41 mouse cellular contexts compared by ENCODE assay signal in the genomic region with DNA sequence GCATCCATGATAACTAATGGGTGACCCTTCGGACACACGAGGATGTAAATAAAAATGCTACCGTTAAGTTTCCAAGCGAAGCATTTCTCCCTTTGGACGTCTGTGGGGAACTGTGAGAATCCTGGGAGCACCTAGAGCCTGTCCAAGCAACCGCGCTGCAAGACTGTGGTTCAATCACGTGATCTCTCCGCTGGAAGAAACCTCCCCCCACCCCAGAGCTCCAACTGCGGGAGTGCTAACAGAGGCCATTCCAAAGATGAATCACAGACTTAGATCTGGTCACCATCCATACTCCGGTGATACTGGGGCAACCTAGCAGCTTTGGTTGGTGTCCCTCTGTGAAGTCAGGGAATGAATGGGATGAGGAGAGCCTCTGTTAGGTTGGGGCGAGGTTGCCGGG. TPM values are rescaled to one million over a fixed set of nuclear protein-coding genes. Genes with fewer than 3 reads are reported as not detected.
"Had no signal": no experiment of that assay in that cellular context is flagged by ENCODE, and none has a peak within 500 bp of the region (broad histone marks: within the 10 kb centered on the region; RNA-seq: fewer than 3 reads in every experiment).

No protein-coding gene starts in this region.

- H3K36me3 ChIP-seq: heart, embryonic 10.5 days; heart, embryonic 12.5 days; heart, embryonic 15.5 days; hindbrain, embryonic 13.5 days; hindbrain, embryonic 15.5 days; kidney, embryonic 15.5 days; limb, embryonic 10.5 days; limb, embryonic 12.5 days had no signal

- H3K4me3 ChIP-seq: heart, adult 2 months; heart, embryonic 10.5 days; heart, embryonic 12.5 days; heart, embryonic 15.5 days; hindbrain, embryonic 13.5 days; hindbrain, embryonic 15.5 days; kidney, embryonic 15.5 days; limb, embryonic 10.5 days; limb, embryonic 12.5 days had no signal

- H3K9ac ChIP-seq: heart, embryonic 12.5 days; heart, embryonic 15.5 days; hindbrain, embryonic 13.5 days; hindbrain, embryonic 15.5 days; kidney, embryonic 15.5 days; limb, embryonic 12.5 days had no signal

- H3K4me1 ChIP-seq: heart, embryonic 10.5 days; heart, embryonic 12.5 days; heart, embryonic 15.5 days; hindbrain, embryonic 13.5 days; hindbrain, embryonic 15.5 days; kidney, embryonic 15.5 days; limb, embryonic 10.5 days; limb, embryonic 12.5 days had no signal

- H3K27me3 ChIP-seq: heart, embryonic 12.5 days; heart, embryonic 15.5 days; hindbrain, embryonic 13.5 days; hindbrain, embryonic 15.5 days; limb, embryonic 12.5 days had no signal

- DNase-seq: gastrocnemius, postnatal 14 days; gastrocnemius, postnatal 36 days; heart, adult 11 months; heart, adult 2 months; heart, postnatal 14 days; heart, postnatal 36 days; kidney, adult 11 months; kidney, adult 2 months; kidney, adult 9 months; kidney, postnatal 14 days; kidney, postnatal 36 days; layer of hippocampus, adult 9-11 months; layer of hippocampus, postnatal 36 days; liver had no signal

- H3K9me3 ChIP-seq: heart, embryonic 10.5 days; heart, embryonic 15.5 days; hindbrain, embryonic 13.5 days; hindbrain, embryonic 15.5 days; kidney, embryonic 15.5 days; limb, embryonic 10.5 days had no signal

- H3K4me2 ChIP-seq: heart, embryonic 12.5 days; heart, embryonic 15.5 days; hindbrain, embryonic 13.5 days; hindbrain, embryonic 15.5 days; kidney, embryonic 15.5 days; limb, embryonic 12.5 days; liver, embryonic 11.5 days had no signal

- H3K27ac ChIP-seq: heart, adult 2 months; heart, embryonic 10.5 days; heart, embryonic 15.5 days; hindbrain, embryonic 13.5 days; hindbrain, embryonic 15.5 days; hindbrain, postnatal 0 days; kidney, embryonic 15.5 days; kidney, postnatal 0 days; limb, embryonic 10.5 days; limb, embryonic 12.5 days had no signal

- ATAC-seq: hindbrain, postnatal 0 days; intestine, embryonic 16.5 days had no signal

RNA-seq across cellular contexts. Expression of a gene that starts 26.9 kb away (rescaled TPM):
- total RNA-seq: gastrocnemius, adult 18-20 months; gastrocnemius, adult 8-10 months; gastrocnemius, postnatal 14 days; gastrocnemius, postnatal 36 days; heart, adult 2 months; heart, postnatal 14 days; heart, postnatal 36 days; hematopoietic stem cell, adult 5-6 weeks; hindbrain, postnatal 0 days; layer of hippocampus, adult 18-20 months; layer of hippocampus, adult 8-10 months; layer of hippocampus, postnatal 14 days; layer of hippocampus, postnatal 36 days; left cerebral cortex, adult 18-20 months; left cerebral cortex, adult 8-10 months; left cerebral cortex, postnatal 10 days; left cerebral cortex, postnatal 36 days had no signal
- polyA plus RNA-seq: heart, adult 2 months; heart, embryonic 10.5 days; heart, embryonic 12.5 days; heart, embryonic 15.5 days; heart, postnatal 0 days; hindbrain, embryonic 11.5 days; hindbrain, embryonic 13.5 days; hindbrain, embryonic 15.5 days; hindbrain, postnatal 0 days; intestine, embryonic 14.5 days; intestine, embryonic 16.5 days; kidney, adult 2 months; kidney, embryonic 15.5 days; kidney, postnatal 0 days; large intestine, adult 2 months; limb, embryonic 10.5 days; limb, embryonic 12.5 days; limb, embryonic 14.5 days; liver, embryonic 11.5 days had no signal
